Mouse (Mus musculus) ovary, postnatal 14 days (tissue): ENCODE measurements around the gene Lrp6.

ENCODE experiments used
- DNase-seq: peaks from one replicate; pipeline ENCODE4 v3.0.0; 2022; ENCODE audit warnings: low spot score

Gene Lrp6

GRCm38 (mm10) chr6:134566818-134567485 is at the start of gene Lrp6:
Lrp6 (minus strand) TSS chr6:134566965.
- peak; percentile 83 for DNase-seq

GRCm38 (mm10) chr6:134614723-134615648 is 48.2 kb upstream of the Lrp6 start:
- DNase-seq: peak; percentile 78

GRCm38 (mm10) chr6:134614322-134614721 is 47.6 kb upstream of the Lrp6 start:
- DNase-seq: no peak

GRCm38 (mm10) chr6:134611896-134612295 is 45.1 kb upstream of the Lrp6 start:
- no peak for DNase-seq

- no peak for DNase-seq
These were observed 43.6 kb upstream of the Lrp6 start for GRCm38 (mm10) chr6:134610380-134610779.

- DNase-seq: peak; percentile 33
These were observed 40.4 kb upstream of the Lrp6 start for GRCm38 (mm10) chr6:134606949-134607746.

GRCm38 (mm10) chr6:134606540-134606939 is 39.8 kb upstream of the Lrp6 start:
- DNase-seq: no peak

GRCm38 (mm10) chr6:134605196-134605595 is 38.4 kb upstream of the Lrp6 start:
- no peak for DNase-seq

- no peak for DNase-seq
These were observed 35.7 kb upstream of the Lrp6 start for GRCm38 (mm10) chr6:134602371-134603003.

GRCm38 (mm10) chr6:134601766-134602165 is 35.0 kb upstream of the Lrp6 start:
- DNase-seq: no peak

- DNase-seq: no peak
These were observed 34.4 kb upstream of the Lrp6 start for GRCm38 (mm10) chr6:134601130-134601529.

GRCm38 (mm10) chr6:134599239-134599638 is 32.5 kb upstream of the Lrp6 start:
- no peak for DNase-seq

- DNase-seq: no peak
These were observed 31.0 kb upstream of the Lrp6 start for GRCm38 (mm10) chr6:134597651-134598229.

GRCm38 (mm10) chr6:134594569-134595442 is 28.0 kb upstream of the Lrp6 start:
- DNase-seq: no peak

- no peak for DNase-seq
These were observed 24.8 kb upstream of the Lrp6 start for GRCm38 (mm10) chr6:134591614-134592013.

- no peak for DNase-seq
These were observed 19.5 kb upstream of the Lrp6 start for GRCm38 (mm10) chr6:134586241-134586640.

GRCm38 (mm10) chr6:134584616-134585015 is 17.9 kb upstream of the Lrp6 start:
- DNase-seq: no peak

- no peak for DNase-seq
These were observed 15.3 kb upstream of the Lrp6 start for GRCm38 (mm10) chr6:134582110-134582509.

- DNase-seq: no peak
These were observed 12.7 kb upstream of the Lrp6 start for GRCm38 (mm10) chr6:134579506-134579905.

GRCm38 (mm10) chr6:134578039-134578438 is 11.3 kb upstream of the Lrp6 start:
- no peak for DNase-seq
